Mouse (Mus musculus): ENCODE results near the gene Bmpr2. TPM values are rescaled to one million over a fixed set of nuclear protein-coding genes. Genes with fewer than 3 reads are reported as not detected.
"Not testable (repeated sequence)": the region's sequence is repeated elsewhere in the genome, so short reads cannot be mapped to it uniquely, and the experiment has no call there.

The Bmpr2 gene
- polyA plus RNA-seq (2012; ENCODE audit: insufficient read depth, low replicate concordance) = 0.28 TPM in 1 of 2 replicates, not detected in the other

- peaks cover 2% of the 10 kb centered on the region for H3K27me3 ChIP-seq (replicated peaks)
- peak within 1 kb of the TSS; percentile 97 for H3K4me3 ChIP-seq (replicated peaks)
- TF ChIP-seq GATA1 (IDR thresholded peaks at IDR 0.05; ENCODE audit: borderline replicate concordance, low read length) (no peak), FLI1 (IDR thresholded peaks at IDR 0.05; ENCODE audit: low read length) (no peak)
- H3K9me3 ChIP-seq = no peaks in the 10 kb centered on the region
- H3K36me3 ChIP-seq (replicated peaks; ENCODE audit: low read length) = no peaks in the 10 kb centered on the region
- peaks cover 29% of the 10 kb centered on the region for H3K4me1 ChIP-seq
Measured at GRCm38 (mm10) chr1:59763164-59763768, at the start of gene Bmpr2. TSS of gene Bmpr2 (plus strand) at chr1:59763400.

- Histone ChIP-seq H3K4me1 (peaks cover 19% of the 10 kb centered on the region), H3K4me3 (replicated peaks) (no peak overlapping the region), H3K27me3 (replicated peaks) (no peaks in the 10 kb centered on the region), H3K36me3 (replicated peaks; ENCODE audit: low read length) (peaks cover 47% of the 10 kb centered on the region), H3K9me3 (no peaks in the 10 kb centered on the region)
- TF ChIP-seq GATA1 (IDR thresholded peaks at IDR 0.05; ENCODE audit: borderline replicate concordance, low read length) (no peak), FLI1 (IDR thresholded peaks at IDR 0.05; ENCODE audit: low read length) (no peak)
Measured at GRCm38 (mm10) chr1:59719900-59720299, 43.3 kb upstream of the Bmpr2 start.

GRCm38 (mm10) chr1:59725661-59726060 is 37.5 kb upstream of the Bmpr2 start:
- H3K36me3 ChIP-seq (replicated peaks; ENCODE audit: low read length) = peaks cover 8% of the 10 kb centered on the region
- no peak overlapping the region for H3K4me3 ChIP-seq (replicated peaks)
- no peak for TF ChIP-seq GATA1 (IDR thresholded peaks at IDR 0.05; ENCODE audit: borderline replicate concordance, low read length)
- no peak for TF ChIP-seq FLI1 (IDR thresholded peaks at IDR 0.05; ENCODE audit: low read length)
- peaks cover 2% of the 10 kb centered on the region for H3K27me3 ChIP-seq (replicated peaks)
- H3K4me1 ChIP-seq = peaks cover 4% of the 10 kb centered on the region; the same call in 1 of the 2 replicates
- no peaks in the 10 kb centered on the region for H3K9me3 ChIP-seq

- TF ChIP-seq GATA1 (IDR thresholded peaks at IDR 0.05; ENCODE audit: borderline replicate concordance, low read length) (no peak), FLI1 (IDR thresholded peaks at IDR 0.05; ENCODE audit: low read length) (no peak)
- H3K36me3 ChIP-seq (replicated peaks; ENCODE audit: low read length) = no peaks in the 10 kb centered on the region
Measured at GRCm38 (mm10) chr1:59730106-59730505, 33.1 kb upstream of the Bmpr2 start.

GRCm38 (mm10) chr1:59730737-59731136 is 32.5 kb upstream of the Bmpr2 start:
- peaks cover 2% of the 10 kb centered on the region; the same call in 1 of the 2 replicates for H3K4me1 ChIP-seq
- H3K36me3 ChIP-seq (replicated peaks; ENCODE audit: low read length) = no peaks in the 10 kb centered on the region
- peaks cover 2% of the 10 kb centered on the region for H3K27me3 ChIP-seq (replicated peaks)
- TF ChIP-seq GATA1 (IDR thresholded peaks at IDR 0.05; ENCODE audit: borderline replicate concordance, low read length) (no peak), FLI1 (IDR thresholded peaks at IDR 0.05; ENCODE audit: low read length) (no peak)
- H3K9me3 ChIP-seq = no peaks in the 10 kb centered on the region
- H3K4me3 ChIP-seq (replicated peaks) = no peak overlapping the region

More at GRCm38 (mm10) chr1:59730106-59730505, 33.1 kb upstream of the Bmpr2 start:
- Histone ChIP-seq H3K27me3 (replicated peaks) (peaks cover 2% of the 10 kb centered on the region), H3K9me3 (no peaks in the 10 kb centered on the region), H3K4me3 (replicated peaks) (no peak overlapping the region), H3K4me1 (peaks cover 4% of the 10 kb centered on the region; the same call in 1 of the 2 replicates)

GRCm38 (mm10) chr1:59734076-59734475 is 29.1 kb upstream of the Bmpr2 start:
- Histone ChIP-seq H3K36me3 (replicated peaks; ENCODE audit: low read length) (no peaks in the 10 kb centered on the region), H3K4me1 (peaks cover 7% of the 10 kb centered on the region), H3K27me3 (replicated peaks) (peaks cover 1% of the 10 kb centered on the region), H3K9me3 (no peaks in the 10 kb centered on the region), H3K4me3 (replicated peaks) (no peak overlapping the region)
- no peak for TF ChIP-seq FLI1 (IDR thresholded peaks at IDR 0.05; ENCODE audit: low read length)
- no peak for TF ChIP-seq GATA1 (IDR thresholded peaks at IDR 0.05; ENCODE audit: borderline replicate concordance, low read length)

- H3K4me3 ChIP-seq (replicated peaks) = no peak overlapping the region
- TF ChIP-seq GATA1 (IDR thresholded peaks at IDR 0.05; ENCODE audit: borderline replicate concordance, low read length) (no peak), FLI1 (IDR thresholded peaks at IDR 0.05; ENCODE audit: low read length) (no peak)
- H3K36me3 ChIP-seq (replicated peaks; ENCODE audit: low read length) = no peaks in the 10 kb centered on the region
- H3K4me1 ChIP-seq = peaks cover 19% of the 10 kb centered on the region
- no peaks in the 10 kb centered on the region for H3K9me3 ChIP-seq
- no peaks in the 10 kb centered on the region for H3K27me3 ChIP-seq (replicated peaks)
Measured at GRCm38 (mm10) chr1:59738768-59739414, 24.3 kb upstream of the Bmpr2 start.

- Histone ChIP-seq H3K4me1 (peaks cover 19% of the 10 kb centered on the region), H3K9me3 (no peaks in the 10 kb centered on the region), H3K4me3 (replicated peaks) (no peak overlapping the region), H3K36me3 (replicated peaks; ENCODE audit: low read length) (no peaks in the 10 kb centered on the region), H3K27me3 (replicated peaks) (no peaks in the 10 kb centered on the region)
- no peak for TF ChIP-seq FLI1 (IDR thresholded peaks at IDR 0.05; ENCODE audit: low read length)
- no peak for TF ChIP-seq GATA1 (IDR thresholded peaks at IDR 0.05; ENCODE audit: borderline replicate concordance, low read length)
Measured at GRCm38 (mm10) chr1:59739577-59740354, 23.4 kb upstream of the Bmpr2 start.

GRCm38 (mm10) chr1:59749047-59749446 is 14.2 kb upstream of the Bmpr2 start:
- peaks cover 13% of the 10 kb centered on the region for H3K4me1 ChIP-seq
- no peaks in the 10 kb centered on the region for H3K36me3 ChIP-seq (replicated peaks; ENCODE audit: low read length)
- peak overlapping the region; percentile 59 for H3K4me3 ChIP-seq (replicated peaks)
- no peaks in the 10 kb centered on the region for H3K9me3 ChIP-seq
- no peak for TF ChIP-seq GATA1 (IDR thresholded peaks at IDR 0.05; ENCODE audit: borderline replicate concordance, low read length)
- no peak for TF ChIP-seq FLI1 (IDR thresholded peaks at IDR 0.05; ENCODE audit: low read length)
- no peaks in the 10 kb centered on the region for H3K27me3 ChIP-seq (replicated peaks)

GRCm38 (mm10) chr1:59749724-59750123 is 13.5 kb upstream of the Bmpr2 start:
- not testable (repeated sequence) for H3K4me3 ChIP-seq (replicated peaks); H3K9me3 ChIP-seq; H3K27me3 ChIP-seq (replicated peaks); H3K36me3 ChIP-seq (replicated peaks; ENCODE audit: low read length)
- peaks cover 13% of the 10 kb centered on the region for H3K4me1 ChIP-seq
